Mouse (Mus musculus): ENCODE measurements at regions not wholly inside any gene's neighbourhood (a gene's known extent, or its start where the extent isn't known, plus 50 kb on each side); places are given as distances from the start of the nearest gene placed in this dataset.
"Not testable (repeated sequence)": the region's sequence is repeated elsewhere in the genome, so short reads cannot be mapped to it uniquely, and the experiment has no call there.

- not testable (repeated sequence) for DNase-seq
Measured at GRCm38 (mm10) chr4:153831251-153831650, 125.8 kb upstream of the A430005L14Rik start.

- no peak for DNase-seq
Measured at GRCm38 (mm10) chr4:153832151-153832550, 124.9 kb upstream of the A430005L14Rik start.

GRCm38 (mm10) chr4:153844766-153845165 lies 112.3 kb upstream of the A430005L14Rik start:
- no peak for DNase-seq

GRCm38 (mm10) chr4:153848274-153848673 lies 108.8 kb upstream of the A430005L14Rik start:
- DNase-seq, result no peak

- no peak for DNase-seq
Measured at GRCm38 (mm10) chr4:153850186-153850585, 106.9 kb upstream of the A430005L14Rik start.

GRCm38 (mm10) chr4:153854084-153854747 lies 102.8 kb upstream of the A430005L14Rik start:
- peak; percentile 20 for DNase-seq

GRCm38 (mm10) chr4:153854748-153855092 lies 102.3 kb upstream of the A430005L14Rik start:
- no peak for DNase-seq

GRCm38 (mm10) chr4:153861420-153861819 lies 95.6 kb upstream of the A430005L14Rik start:
- DNase-seq, result no peak

GRCm38 (mm10) chr4:153862121-153862660 lies 94.8 kb upstream of the A430005L14Rik start:
- no peak for DNase-seq

- no peak for DNase-seq
Measured at GRCm38 (mm10) chr4:153872346-153872745, 84.7 kb upstream of the A430005L14Rik start.

- DNase-seq, result not testable (repeated sequence)
Measured at GRCm38 (mm10) chr4:153875036-153875435, 82.0 kb upstream of the A430005L14Rik start.

GRCm38 (mm10) chr4:153876954-153877642 lies 79.9 kb upstream of the A430005L14Rik start:
- no peak for DNase-seq

GRCm38 (mm10) chr4:153883057-153883456 lies 74.0 kb upstream of the A430005L14Rik start:
- no peak for DNase-seq

- no peak for DNase-seq
Measured at GRCm38 (mm10) chr4:153884044-153884443, 73.0 kb upstream of the A430005L14Rik start.

GRCm38 (mm10) chr4:153885836-153886235 lies 71.2 kb upstream of the A430005L14Rik start:
- DNase-seq, result peak; percentile 19

GRCm38 (mm10) chr4:153890130-153890529 lies 66.9 kb upstream of the A430005L14Rik start:
- no peak for DNase-seq

GRCm38 (mm10) chr4:153899721-153900120 lies 57.3 kb upstream of the A430005L14Rik start:
- DNase-seq, result no peak

GRCm38 (mm10) chr4:153905076-153905475 lies 52.0 kb upstream of the A430005L14Rik start:
- DNase-seq, result no peak

- DNase-seq, result no peak
Measured at GRCm38 (mm10) chr4:153905511-153905910, 51.5 kb upstream of the A430005L14Rik start.

All from right cerebral cortex, postnatal 4 days (tissue).